Mouse (Mus musculus) kidney, postnatal 0 days (tissue): ENCODE measurements around the gene Tmem132c. TPM values are rescaled to one million over a fixed set of nuclear protein-coding genes. Genes with fewer than 3 reads are reported as not detected.
A peak's percentile ranks its signal among the peaks of the same experiment; 100 is the strongest.

ENCODE experiments used
- ATAC-seq: fragments of 200-750 bp; cut with Nextera tagmentation; replicated peaks from 2 replicates; pipeline ENCODE4 v1.8.0; 2017; ENCODE audit warnings: low read depth, moderate number of reproducible peaks, moderate TSS enrichment, moderate library complexity; ENCODE audit not compliant: low FRiP score
- DNase-seq: peaks from one replicate; pipeline ENCODE4 v3.0.0-alpha.2; 2016; ENCODE audit warnings: low spot score
- H3K27ac ChIP-seq: fragments of 300-500 bp; sonication (generic); 2 replicates; pipeline ENCODE4 v1.5.1; 2014; ENCODE audit warnings: mild to moderate bottlenecking
- H3K27me3 ChIP-seq: fragments of 300-500 bp; sonication (generic); 2 replicates; pipeline ENCODE4 v1.6.1; 2014; ENCODE audit warnings: low read length, mixed read lengths; ENCODE audit not compliant: insufficient read depth
- H3K36me3 ChIP-seq: fragments of 300-500 bp; sonication (generic); 2 replicates; pipeline ENCODE4 v1.6.1; 2014; ENCODE audit warnings: low read length, mixed read lengths; ENCODE audit not compliant: insufficient read depth
- H3K4me1 ChIP-seq: fragments of 300-500 bp; sonication (generic); replicated peaks from 2 replicates; pipeline ENCODE4 v1.6.1; 2014; ENCODE audit warnings: antibody characterized with exemption, low read length, mixed read lengths; ENCODE audit not compliant: insufficient read depth
- H3K4me2 ChIP-seq: fragments of 300-500 bp; sonication (generic); 2 replicates; pipeline ENCODE4 v1.6.1; 2014; ENCODE audit warnings: mild to moderate bottlenecking, low read length, moderate library complexity, mixed read lengths
- H3K4me3 ChIP-seq: fragments of 300-500 bp; sonication (generic); replicated peaks from 2 replicates; pipeline ENCODE4 v1.5.1; 2014; ENCODE audit warnings: low read depth, low read length
- H3K9ac ChIP-seq: fragments of 300-500 bp; sonication (generic); 2 replicates; pipeline ENCODE4 v1.6.1; 2014; ENCODE audit warnings: low read depth, low read length
- H3K9me3 ChIP-seq: fragments of 300-500 bp; sonication (generic); replicated peaks from 2 replicates; pipeline ENCODE4 v1.6.1; 2016; ENCODE audit warnings: low read length, inconsistent platforms, mixed read lengths
- CTCF ChIP-seq: IDR thresholded peaks from 2 replicates; pipeline ENCODE4 v1.5.1; 2016; ENCODE audit warnings: antibody characterized with exemption, low read depth, mild to moderate bottlenecking, moderate library complexity
- WGBS: fragments of 180-500 bp; shearing (Covaris S2); extraction: QIAGEN DNeasy Blood & Tissue Kit; methylation state at CpG from one replicate; pipeline ENCODE4 v1.1.7; 2014; 5-methylcytosine and 5-hydroxymethylcytosine counted together
- polyA plus RNA-seq: library from polyadenylated mRNA; unstranded; fragments of >200 nt; fragmentation: Nextera tagmentation; extraction: Ambion mirVana; gene quantifications from 2 replicates; pipeline ENCODE4 v1.2.1, GENCODE M21; 2015

Gene Tmem132c
- polyA plus RNA-seq, 1 experiment from 2014 or later, result 0.75 TPM

- Histone ChIP-seq H3K9ac (no peak overlapping the region), H3K27me3 (no peaks in the 10 kb centered on the region), H3K4me2 (no peak overlapping the region), H3K27ac (no peak overlapping the region), H3K4me3 (no peak overlapping the region), H3K9me3 (no peaks in the 10 kb centered on the region), H3K4me1 (no peaks in the 10 kb centered on the region), H3K36me3 (peaks cover 80% of the 10 kb centered on the region)
- DNase-seq (no peak), ATAC-seq (no peak)
- TF ChIP-seq CTCF, result no peak
- 88% methylated on average over 7 of the region's 7 CpGs for WGBS
Observed at GRCm38 (mm10) chr5:127596862-127597261, 355.3 kb downstream of the Tmem132c start.

- Histone ChIP-seq H3K9me3 (no peaks in the 10 kb centered on the region), H3K4me2 (no peak overlapping the region), H3K4me1 (no peaks in the 10 kb centered on the region), H3K27me3 (no peaks in the 10 kb centered on the region), H3K36me3 (peaks cover 73% of the 10 kb centered on the region), H3K27ac (no peak overlapping the region), H3K4me3 (no peak overlapping the region), H3K9ac (no peak overlapping the region)
- 94% methylated on average over 5 of the region's 5 CpGs for WGBS
- DNase-seq (no peak), ATAC-seq (no peak)
- no peak for TF ChIP-seq CTCF
Observed at GRCm38 (mm10) chr5:127602996-127603395, 361.4 kb downstream of the Tmem132c start.

GRCm38 (mm10) chr5:127607507-127607906, 365.9 kb downstream of the Tmem132c start:
- no peaks in the 10 kb centered on the region for H3K9me3 ChIP-seq
- no peak overlapping the region for H3K27ac ChIP-seq
- ATAC-seq (no peak), DNase-seq (no peak)
- no peaks in the 10 kb centered on the region for H3K27me3 ChIP-seq
- peaks cover 46% of the 10 kb centered on the region for H3K36me3 ChIP-seq
- no peak overlapping the region for H3K9ac ChIP-seq
- no peak overlapping the region for H3K4me2 ChIP-seq
- WGBS, result 87% methylated on average over 2 of the region's 2 CpGs
- no peaks in the 10 kb centered on the region for H3K4me1 ChIP-seq
- no peak for TF ChIP-seq CTCF
- no peak overlapping the region for H3K4me3 ChIP-seq

GRCm38 (mm10) chr5:127609191-127609714, 367.6 kb downstream of the Tmem132c start:
- no peaks in the 10 kb centered on the region for H3K4me1 ChIP-seq
- H3K36me3 ChIP-seq, result peaks cover 30% of the 10 kb centered on the region
- no peaks in the 10 kb centered on the region for H3K27me3 ChIP-seq
- ATAC-seq, result no peak
- no peak for DNase-seq
- no peaks in the 10 kb centered on the region for H3K9me3 ChIP-seq
- no peak for TF ChIP-seq CTCF
- H3K27ac ChIP-seq, result no peak overlapping the region
- no peak overlapping the region for H3K4me2 ChIP-seq
- no peak overlapping the region for H3K4me3 ChIP-seq
- WGBS, result 95% methylated on average over 7 of the region's 7 CpGs
- H3K9ac ChIP-seq, result no peak overlapping the region

- DNase-seq, result peak; percentile 9
- Histone ChIP-seq H3K4me3 (no peak overlapping the region), H3K4me2 (no peak overlapping the region), H3K36me3 (peaks cover 21% of the 10 kb centered on the region), H3K4me1 (peaks cover 8% of the 10 kb centered on the region), H3K27ac (no peak overlapping the region), H3K9ac (no peak overlapping the region), H3K27me3 (no peaks in the 10 kb centered on the region), H3K9me3 (no peaks in the 10 kb centered on the region)
- 62% methylated on average over 6 of the region's 6 CpGs for WGBS
- no peak for TF ChIP-seq CTCF
- ATAC-seq, result no peak; the same call in 1 of the 2 replicates
Observed at GRCm38 (mm10) chr5:127610787-127611509, 369.3 kb downstream of the Tmem132c start.

GRCm38 (mm10) chr5:127611881-127612280, 370.3 kb downstream of the Tmem132c start:
- H3K36me3 ChIP-seq, result peaks cover 19% of the 10 kb centered on the region
- no peaks in the 10 kb centered on the region for H3K9me3 ChIP-seq
- H3K4me3 ChIP-seq, result no peak overlapping the region
- DNase-seq (no peak), ATAC-seq (no peak)
- WGBS, result 85% methylated on average over 1 of the region's 1 CpGs
- no peaks in the 10 kb centered on the region for H3K27me3 ChIP-seq
- no peak overlapping the region for H3K4me2 ChIP-seq
- peaks cover 13% of the 10 kb centered on the region for H3K4me1 ChIP-seq
- TF ChIP-seq CTCF, result no peak
- H3K27ac ChIP-seq, result no peak overlapping the region
- no peak overlapping the region for H3K9ac ChIP-seq
